17 mouse cellular contexts compared by ENCODE assay signal in the genomic region with DNA sequence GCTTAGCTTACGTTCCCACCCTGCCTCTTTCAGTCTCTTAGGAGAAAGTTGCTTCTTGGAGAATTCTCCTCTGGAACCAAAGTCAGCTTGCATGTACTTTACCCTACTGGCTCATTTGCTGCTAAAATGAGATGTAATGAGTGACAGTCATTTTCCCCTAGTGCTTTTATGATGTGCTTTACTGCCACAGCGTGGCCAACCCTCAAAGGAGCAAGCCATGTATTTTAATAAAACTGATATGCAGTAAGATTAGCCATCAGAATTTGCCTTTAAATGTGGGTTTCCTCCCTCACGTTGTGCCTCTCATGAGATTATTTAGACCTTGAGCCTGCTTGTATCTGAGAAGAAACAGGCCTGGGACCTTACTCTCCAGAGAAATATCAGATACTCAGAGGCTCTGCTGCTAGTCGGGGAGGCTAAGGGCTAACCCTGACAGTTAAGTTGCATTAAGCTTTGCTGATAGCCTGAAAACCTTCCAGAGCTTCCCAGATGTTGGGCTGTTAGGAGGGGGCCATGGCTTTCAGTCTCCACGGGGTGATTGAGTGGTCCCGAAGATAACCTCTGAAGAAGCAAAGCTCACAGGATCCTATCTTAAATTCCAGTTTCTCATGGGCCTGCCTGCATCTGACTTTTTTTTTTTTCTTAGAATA. TPM values are rescaled to one million over a fixed set of nuclear protein-coding genes. Genes with fewer than 3 reads are reported as not detected.
DNase-seq lines count a peak whose midpoint lies in the region; ATAC-seq and TF ChIP-seq lines count a peak whose summit lies in the region.
"Had no signal": no experiment of that assay in that cellular context is flagged by ENCODE, and none has a peak within 500 bp of the region (broad histone marks: within the 10 kb centered on the region; RNA-seq: fewer than 3 reads in every experiment).

No protein-coding gene starts in this region.

- no peaks in the 10 kb centered on the region for H3K9me3 ChIP-seq in heart, embryonic 14.5 days (ENCODE audit: control insufficient read depth, low read length)
- no peaks in the 10 kb centered on the region for H3K9me3 ChIP-seq in liver, postnatal 0 days (ENCODE audit: low read length)
- H3K9me3 ChIP-seq: forebrain, embryonic 15.5 days; G1E; limb, embryonic 12.5 days had no signal

- WGBS in heart, embryonic 14.5 days = 13% methylated on average over 6 of the region's 6 CpGs
- WGBS in liver, postnatal 0 days (ENCODE audit: insufficient replicate concordance) = 48% methylated on average over 6 of the region's 6 CpGs

- H3K4me3 ChIP-seq in heart, embryonic 14.5 days (ENCODE audit: control insufficient read depth in 1 of 2, insufficient read depth in 1 of 2, low read depth in 1 of 2, low read length in 2 of 2) = no peak overlapping the region
- no peak overlapping the region for H3K4me3 ChIP-seq in liver, postnatal 0 days (ENCODE audit: low read depth, low read length)
- H3K4me3 ChIP-seq: forebrain, embryonic 15.5 days; limb, embryonic 12.5 days had no signal

- no peaks in the 10 kb centered on the region for H3K27me3 ChIP-seq in heart, embryonic 14.5 days (ENCODE audit: control insufficient read depth, insufficient read depth, low read length)
- no peaks in the 10 kb centered on the region for H3K27me3 ChIP-seq in liver, postnatal 0 days (ENCODE audit: insufficient read depth, low read length)
- H3K27me3 ChIP-seq: forebrain, embryonic 15.5 days; limb, embryonic 12.5 days had no signal

- H3K27ac ChIP-seq in heart, embryonic 14.5 days (replicated peaks in 1 of 2; ENCODE audit: control insufficient read depth in 1 of 2, insufficient read depth in 1 of 2, low read depth in 2 of 2, low read length in 2 of 2) = peak overlapping the region; percentile 26 to 35; a peak in 2 of 4 replicates
- H3K27ac ChIP-seq in liver, postnatal 0 days (ENCODE audit: low read depth) = no peak overlapping the region
- H3K27ac ChIP-seq: forebrain, embryonic 15.5 days; limb, embryonic 12.5 days had no signal

- TF ChIP-seq CTCF in liver, postnatal 0 days (IDR thresholded peaks at IDR 0.05; ENCODE audit: low read depth) = peak; percentile 50

- TF ChIP-seq EP300 in liver, postnatal 0 days (IDR thresholded peaks at IDR 0.05; ENCODE audit: low read depth) = no peak

- peak; percentile 20 for DNase-seq in embryo, embryonic 10 days (ENCODE audit: low spot score)
- DNase-seq in embryo, embryonic 9.5 days (ENCODE audit: extremely low spot score) = no peak
- peak; percentile 32 for DNase-seq in layer of hippocampus, adult 11-12 months (ENCODE audit: low spot score)
- no peak for DNase-seq in layer of hippocampus, adult 9-11 months
- no peak for DNase-seq in liver, postnatal 0 days
- no peak for DNase-seq in urinary bladder, postnatal 10 days (ENCODE audit: low spot score)
- DNase-seq: thymus, postnatal 4 days had no signal

- H3K36me3 ChIP-seq in heart, embryonic 14.5 days (ENCODE audit: control insufficient read depth, insufficient read depth, low read length) = no peaks in the 10 kb centered on the region
- no peaks in the 10 kb centered on the region for H3K36me3 ChIP-seq in liver, postnatal 0 days (replicated peaks; ENCODE audit: insufficient read depth, low read length)
- H3K36me3 ChIP-seq: forebrain, embryonic 15.5 days; G1E; limb, embryonic 12.5 days had no signal

- H3K4me2 ChIP-seq in heart, embryonic 14.5 days (ENCODE audit: low read length) = no peak overlapping the region
- no peak overlapping the region for H3K4me2 ChIP-seq in liver, postnatal 0 days (ENCODE audit: low read depth, low read length)
- H3K4me2 ChIP-seq: forebrain, embryonic 15.5 days; limb, embryonic 12.5 days; midbrain, embryonic 11.5 days had no signal

- no peak overlapping the region for H3K9ac ChIP-seq in heart, embryonic 14.5 days (ENCODE audit: low read length)
- H3K9ac ChIP-seq in liver, postnatal 0 days (replicated peaks) = no peak overlapping the region
- H3K9ac ChIP-seq: forebrain, embryonic 15.5 days; limb, embryonic 12.5 days had no signal

- H3K4me1 ChIP-seq in heart, embryonic 14.5 days (ENCODE audit: control insufficient read depth in 2 of 2, insufficient read depth in 2 of 2, low read length in 2 of 2) = peaks cover 23 to 38% of the 10 kb centered on the region in 2 experiments
- peaks cover 18% of the 10 kb centered on the region for H3K4me1 ChIP-seq in liver, postnatal 0 days (ENCODE audit: insufficient read depth)
- H3K4me1 ChIP-seq: forebrain, embryonic 15.5 days had no signal

- no peak for ATAC-seq in heart, embryonic 14.5 days (ENCODE audit: insufficient number of reproducible peaks, insufficient read depth, low FRiP score, low read depth)
- 0 out of 2 replicates have a peak, but pooled peaks have one; percentile 20 for ATAC-seq in liver, postnatal 0 days
- ATAC-seq in granulocyte monocyte progenitor cell, adult 5-6 weeks (replicated peaks; ENCODE audit: poor library complexity, severe bottlenecking) = no peak
- ATAC-seq: forebrain, embryonic 15.5 days had no signal

RNA-seq across cellular contexts. Expression of a gene that starts 7.7 kb away (rescaled TPM):
- 0.19 and 0.41 TPM in 2 replicates for polyA plus RNA-seq in heart, embryonic 14.5 days (2014; fragmentation: Nextera tagmentation; extraction: Ambion mirVana)
- polyA plus RNA-seq in liver, postnatal 0 days (2015; fragmentation: Nextera tagmentation; extraction: Ambion mirVana) = 0.05 TPM in 1 of 2 replicates, not detected in the other
- total RNA-seq in granulocyte monocyte progenitor cell, adult 5-6 weeks (2014; fragmentation: Nextera tagmentation) = not detected in 2 replicates
- not detected in 2 replicates for total RNA-seq in granulocyte monocyte progenitor cell, adult 5-6 weeks (2017)
- total RNA-seq: adrenal gland, postnatal 4 days; neutrophil, adult 5-6 weeks had no signal
- polyA plus RNA-seq: forebrain, embryonic 15.5 days; G1E; large intestine, adult 2 months; small intestine, adult 2 months had no signal

Comparison
In these comparisons a context has a peak if more than half of its experiments do, and no peak if none do; other contexts are left out.
1. DNase-seq: peak in embryo, embryonic 10 days (single experiment) and layer of hippocampus, adult 11-12 months (single experiment); none in embryo, embryonic 9.5 days (single experiment), layer of hippocampus, adult 9-11 months (single experiment), liver, postnatal 0 days (single experiment) and urinary bladder, postnatal 10 days (single experiment).